Mouse (Mus musculus) right cerebral cortex, postnatal 10 days (tissue): Measurements from ENCODE around the gene Ccdc51.
"Not testable (repeated sequence)": the region's sequence is repeated elsewhere in the genome, so short reads cannot be mapped to it uniquely, and the experiment has no call there.

Experiments
- DNase-seq, 2 experiments: peaks; one replicate each; pipeline ENCODE4 v3.0.0; 2021; ENCODE audit warnings: low spot score in 2 of 2

Ccdc51 gene

DNA sequence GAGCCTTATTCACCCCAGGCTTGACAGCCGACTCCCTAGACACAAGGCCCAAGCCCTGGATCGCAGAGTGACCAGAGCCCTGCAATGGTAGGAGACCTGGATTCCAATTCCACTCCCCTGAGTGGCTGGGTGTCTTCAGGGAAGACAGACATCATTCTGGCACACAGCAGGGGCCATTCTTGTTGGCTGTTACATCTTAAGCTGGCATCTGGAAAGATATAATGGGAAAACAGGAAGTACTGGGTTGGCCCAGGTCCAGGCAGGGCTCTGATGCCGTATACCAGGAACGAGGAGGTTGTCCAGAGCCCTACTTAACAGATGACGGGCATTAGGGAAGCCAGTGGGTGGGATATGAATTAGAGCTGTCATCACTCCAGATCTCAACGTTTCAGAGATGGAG, 41.0 kb downstream of the Ccdc51 start:
- peak in 1 of 2 experiments; percentile 49 for DNase-seq

DNA sequence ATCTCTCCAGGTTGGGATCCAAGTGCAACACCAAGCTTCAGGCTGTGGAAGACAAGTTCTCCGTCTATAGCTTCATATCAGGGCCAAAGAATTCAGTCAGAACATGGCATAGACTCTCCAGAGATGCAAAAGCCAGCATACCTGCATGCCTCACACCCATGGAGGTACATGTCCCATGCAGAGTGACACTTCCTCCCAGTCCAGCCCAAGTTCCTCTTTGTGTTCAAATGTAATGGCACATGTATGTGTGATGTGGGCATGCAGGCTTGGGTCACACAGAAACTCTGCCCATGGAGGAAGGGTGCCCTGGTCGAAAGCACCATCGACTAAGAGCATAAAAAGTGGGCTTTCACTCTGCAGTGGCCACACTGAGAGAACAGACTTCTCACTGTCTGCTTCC, 41.9 kb downstream of the Ccdc51 start:
- peak in 1 of 2 experiments; percentile 17 for DNase-seq

DNA sequence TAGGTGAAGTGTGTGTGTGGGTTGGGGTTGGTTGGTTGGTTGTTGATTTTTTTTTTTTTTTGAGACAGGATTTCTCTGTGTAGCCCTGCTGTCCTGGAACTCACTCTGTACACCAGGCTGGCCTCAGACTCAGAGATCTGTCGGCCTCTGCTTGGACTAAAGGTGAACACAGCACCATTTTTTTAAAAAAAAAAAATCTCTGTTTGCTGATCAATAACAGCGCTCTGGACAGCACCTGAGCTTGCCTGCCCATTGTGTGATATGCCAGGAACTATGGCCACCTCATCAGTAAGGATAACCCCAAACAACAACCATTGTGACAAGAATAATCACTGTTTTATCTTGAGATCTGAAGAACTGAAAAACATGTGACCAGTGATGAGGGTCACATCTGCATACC, 42.8 kb downstream of the Ccdc51 start:
- no peak for DNase-seq

DNA sequence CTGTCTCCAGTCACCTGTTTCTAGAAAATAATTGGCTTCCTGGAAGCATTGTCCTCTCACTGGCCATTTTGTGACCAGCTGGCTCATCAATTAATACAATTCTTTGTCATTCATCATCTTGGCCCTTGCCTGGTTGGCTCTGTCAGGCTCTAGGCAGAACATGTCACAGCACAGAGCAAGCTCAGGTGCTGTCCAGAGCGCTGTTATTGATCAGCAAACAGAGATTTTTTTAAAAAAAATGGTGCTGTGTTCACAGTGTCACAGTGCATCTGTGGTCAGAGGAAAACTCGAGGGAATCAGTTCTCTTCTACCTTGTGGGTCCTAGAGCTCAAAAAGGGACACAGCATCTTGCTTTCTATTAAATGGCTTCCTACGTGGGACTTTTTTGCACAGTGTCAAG, 43.2 kb downstream of the Ccdc51 start:
- DNase-seq, result peak in 1 of 2 experiments; percentile 17

DNA sequence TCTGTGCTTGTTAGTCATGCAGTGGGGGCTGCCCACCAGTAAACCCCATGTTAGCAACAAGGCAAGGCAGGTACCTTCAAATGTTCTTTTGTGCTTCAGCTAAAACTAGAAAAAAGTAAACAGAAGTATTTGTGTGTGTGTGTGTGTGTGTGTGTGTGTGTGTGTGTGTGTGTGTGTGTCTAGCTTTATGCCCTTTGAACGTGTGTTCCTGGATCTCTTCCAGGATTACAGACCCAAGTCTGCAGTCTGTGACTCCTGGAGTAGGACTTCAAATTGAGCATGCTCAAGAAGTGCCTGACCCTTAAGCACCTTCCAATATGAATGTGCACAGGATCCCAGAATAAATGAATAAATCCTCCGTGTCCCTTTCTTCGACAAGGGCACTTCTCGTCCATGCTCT, 44.8 kb downstream of the Ccdc51 start:
- DNase-seq, result no peak

DNA sequence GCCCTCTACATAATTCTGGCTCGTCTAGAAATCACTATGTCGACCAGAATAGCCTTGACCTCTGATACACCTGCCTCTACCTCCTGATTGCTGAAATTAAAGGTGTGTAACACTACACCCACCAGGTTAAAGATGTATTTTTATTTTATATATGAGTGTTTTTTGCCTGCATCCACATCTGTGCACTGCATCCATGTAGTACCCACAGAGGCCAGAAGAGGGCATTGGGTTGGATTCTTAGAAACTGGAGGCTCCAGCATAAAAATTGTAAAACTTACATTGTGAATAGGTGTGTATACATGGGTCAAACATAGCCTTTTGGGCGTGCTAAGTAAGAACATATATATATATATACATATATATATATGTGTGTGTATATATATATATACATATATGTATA, 45.9 kb downstream of the Ccdc51 start:
- DNase-seq, result peak in 1 of 2 experiments; percentile 24

DNA sequence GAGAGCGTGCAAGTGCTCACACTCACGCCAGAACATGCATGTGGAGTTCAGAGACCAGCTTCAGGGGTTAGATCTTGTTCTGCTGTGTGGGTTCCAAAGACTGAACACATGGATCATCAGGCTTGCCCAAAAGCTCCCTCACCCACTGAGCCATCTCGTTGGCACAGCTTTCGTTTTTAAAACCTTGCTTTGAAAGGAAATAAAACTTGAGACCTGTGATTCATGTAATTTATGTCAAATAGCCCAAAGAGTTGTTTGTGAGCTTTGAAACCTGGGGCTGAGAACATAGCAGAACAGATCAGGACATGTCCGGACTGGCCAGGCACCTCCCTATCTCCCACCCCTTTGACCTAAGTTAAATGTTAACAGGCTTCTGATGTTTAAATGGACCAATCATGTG, 47.8 kb downstream of the Ccdc51 start:
- DNase-seq, result no peak

DNA sequence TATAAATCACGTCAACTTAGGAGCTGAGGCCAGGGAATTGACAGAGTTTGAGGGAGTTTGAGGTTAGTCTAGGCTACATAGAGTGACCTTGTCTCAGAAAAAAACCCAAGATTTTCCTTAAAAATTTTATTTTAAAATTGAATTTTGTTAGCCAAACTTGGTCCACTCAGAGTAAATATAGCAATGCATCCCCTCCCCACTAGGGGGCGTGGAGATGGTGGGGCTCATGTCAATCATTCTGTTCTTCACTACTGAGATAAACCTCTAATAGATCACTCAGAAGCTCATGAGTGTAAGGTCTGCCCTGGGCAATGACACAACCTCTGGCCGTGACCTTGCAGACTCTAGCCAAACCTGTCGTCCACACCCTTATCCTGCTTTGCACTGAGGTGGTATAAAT, 58.1 kb downstream of the Ccdc51 start:
- DNase-seq, result not testable (repeated sequence)
